Comparison of ENCODE assay signal across 34 mouse cellular contexts in the genomic region with DNA sequence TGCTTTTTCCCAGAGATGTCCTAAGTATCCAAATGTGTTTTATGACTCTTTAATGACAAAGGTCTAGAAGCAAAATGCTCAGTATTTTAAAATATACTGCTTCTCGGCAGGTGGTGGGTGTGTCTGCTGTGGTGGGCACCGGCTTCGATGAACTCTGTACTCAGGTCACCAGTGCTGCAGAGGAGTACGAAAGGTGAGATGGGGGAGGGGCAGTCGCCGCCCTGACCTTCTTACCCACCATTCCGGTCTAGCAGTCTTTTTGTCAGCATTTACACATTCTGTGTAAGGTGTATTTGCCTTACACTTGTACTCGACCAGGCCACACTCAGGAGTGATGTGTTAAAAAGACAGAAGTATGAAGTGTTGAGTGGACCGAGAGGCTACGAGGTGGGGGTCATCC. TPM values are rescaled to one million over a fixed set of nuclear protein-coding genes. Genes with fewer than 3 reads are reported as not detected.
A peak's percentile ranks its signal among the peaks of the same experiment; 100 is the strongest.
DNase-seq lines count a peak whose midpoint lies in the region; ATAC-seq and TF ChIP-seq lines count a peak whose summit lies in the region.
"Had no signal": no experiment of that assay in that cellular context is flagged by ENCODE, and none has a peak within 500 bp of the region (broad histone marks: within the 10 kb centered on the region; RNA-seq: fewer than 3 reads in every experiment).

No protein-coding gene starts in this region.

- H3K9ac ChIP-seq in lung, embryonic 14.5 days: no peak overlapping the region
- H3K9ac ChIP-seq in midbrain, embryonic 14.5 days (replicated peaks; ENCODE audit: low read length): no peak overlapping the region
- H3K9ac ChIP-seq: embryonic facial prominence, embryonic 13.5 days; forebrain, embryonic 12.5 days; forebrain, embryonic 15.5 days; heart, embryonic 13.5 days; hindbrain, embryonic 12.5 days; hindbrain, embryonic 15.5 days had no signal

- H3K36me3 ChIP-seq in lung, embryonic 14.5 days (ENCODE audit: insufficient read depth): peaks cover 92% of the 10 kb centered on the region
- H3K36me3 ChIP-seq in E14TG2a.4 (ENCODE audit: insufficient read depth, low read length): peaks cover 100% of the 10 kb centered on the region
- peaks cover 95% of the 10 kb centered on the region for H3K36me3 ChIP-seq in midbrain, embryonic 14.5 days (ENCODE audit: control insufficient read depth, insufficient read depth, low read length)

- no peak for ATAC-seq in lung, embryonic 14.5 days (ENCODE audit: insufficient read depth)
- ATAC-seq in midbrain, embryonic 14.5 days (ENCODE audit: low FRiP score, low TSS enrichment): no peak
- ATAC-seq: forebrain, embryonic 15.5 days had no signal

- H3K27me3 ChIP-seq in lung, embryonic 14.5 days (ENCODE audit: insufficient read depth, low read length): no peaks in the 10 kb centered on the region
- no peaks in the 10 kb centered on the region for H3K27me3 ChIP-seq in E14TG2a.4 (ENCODE audit: insufficient read depth, low read length)
- no peaks in the 10 kb centered on the region for H3K27me3 ChIP-seq in midbrain, embryonic 14.5 days (ENCODE audit: control insufficient read depth, insufficient read depth, low read length)
- H3K27me3 ChIP-seq: CH12.LX; embryonic facial prominence, embryonic 13.5 days; forebrain, embryonic 12.5 days; forebrain, embryonic 15.5 days; heart, embryonic 13.5 days; hindbrain, embryonic 12.5 days; hindbrain, embryonic 15.5 days had no signal

- no peaks in the 10 kb centered on the region for H3K9me3 ChIP-seq in lung, embryonic 14.5 days (ENCODE audit: low read depth, low read length)
- no peaks in the 10 kb centered on the region for H3K9me3 ChIP-seq in E14TG2a.4 (ENCODE audit: low read length)
- H3K9me3 ChIP-seq in midbrain, embryonic 14.5 days (ENCODE audit: control insufficient read depth, low read length): no peaks in the 10 kb centered on the region
- H3K9me3 ChIP-seq: embryonic facial prominence, embryonic 10.5 days; embryonic facial prominence, embryonic 13.5 days; forebrain, embryonic 12.5 days; forebrain, embryonic 15.5 days; G1E; heart, embryonic 10.5 days; heart, embryonic 13.5 days; hindbrain, embryonic 12.5 days; hindbrain, embryonic 15.5 days had no signal

- 64% methylated on average over 10 of the region's 10 CpGs for WGBS in lung, embryonic 14.5 days
- 95% methylated on average over 10 of the region's 10 CpGs for WGBS in midbrain, embryonic 14.5 days

- no peak overlapping the region for H3K4me2 ChIP-seq in lung, embryonic 14.5 days
- H3K4me2 ChIP-seq in midbrain, embryonic 14.5 days (ENCODE audit: low read length): no peak overlapping the region
- H3K4me2 ChIP-seq: embryonic facial prominence, embryonic 13.5 days; forebrain, embryonic 12.5 days; forebrain, embryonic 15.5 days; heart, embryonic 13.5 days; hindbrain, embryonic 12.5 days; hindbrain, embryonic 15.5 days had no signal

- peak; percentile 2 for DNase-seq in lung, embryonic 14.5 days
- no peak for DNase-seq in lung, adult 18-20 months
- DNase-seq in ES-CJ7 (ENCODE audit: low read depth, low spot score): peak; percentile 65
- DNase-seq in yolk sac, embryonic 10.5 days (ENCODE audit: low spot score): peak; percentile 35
- no peak for DNase-seq in left cerebral cortex, adult 8-10 months (ENCODE audit: low spot score in 2 of 2)
- no peak for DNase-seq in midbrain, embryonic 14.5 days
- DNase-seq: adrenal gland, postnatal 10 days; B cell, adult 2 months; cerebellum, adult 11 months; cerebellum, adult 2 months; cerebellum, postnatal 10 days; cerebellum, postnatal 36 days; embryo, embryonic 11 days; gastrocnemius, postnatal 25 days; heart, adult 2 months; heart, postnatal 14 days had no signal

- no peaks in the 10 kb centered on the region for H3K4me1 ChIP-seq in lung, embryonic 14.5 days (ENCODE audit: insufficient read depth)
- peaks cover 35% of the 10 kb centered on the region for H3K4me1 ChIP-seq in E14TG2a.4 (replicated peaks; ENCODE audit: low read depth, low read length)
- no peaks in the 10 kb centered on the region for H3K4me1 ChIP-seq in midbrain, embryonic 14.5 days (ENCODE audit: control insufficient read depth, insufficient read depth, low read length)
- H3K4me1 ChIP-seq: embryonic facial prominence, embryonic 10.5 days; embryonic facial prominence, embryonic 13.5 days; forebrain, embryonic 12.5 days; forebrain, embryonic 15.5 days; hindbrain, embryonic 12.5 days; hindbrain, embryonic 15.5 days had no signal

- no peak overlapping the region for H3K27ac ChIP-seq in lung, embryonic 14.5 days (ENCODE audit: low read depth)
- no peak overlapping the region for H3K27ac ChIP-seq in midbrain, embryonic 14.5 days (replicated peaks; ENCODE audit: low read depth, low read length)
- H3K27ac ChIP-seq: embryonic facial prominence, embryonic 10.5 days; embryonic facial prominence, embryonic 13.5 days; forebrain, embryonic 12.5 days; forebrain, embryonic 15.5 days; heart, adult 2 months; heart, embryonic 10.5 days; heart, embryonic 13.5 days; hindbrain, embryonic 12.5 days; hindbrain, embryonic 15.5 days had no signal

- no peak for TF ChIP-seq CTCF in lung, embryonic 14.5 days (IDR thresholded peaks at IDR 0.05; ENCODE audit: low read depth)
- no peak for TF ChIP-seq CTCF in E14TG2a.4 (conservative IDR thresholded peaks at IDR 0.05; ENCODE audit: low read length)

- no peak overlapping the region for H3K4me3 ChIP-seq in lung, embryonic 14.5 days (ENCODE audit: low read depth, low read length)
- H3K4me3 ChIP-seq in E14TG2a.4 (replicated peaks; ENCODE audit: low read length): peak overlapping the region; percentile 23; the same call in 1 of the 2 replicates
- H3K4me3 ChIP-seq in midbrain, embryonic 14.5 days (replicated peaks; ENCODE audit: low read depth, low read length): no peak overlapping the region
- H3K4me3 ChIP-seq: embryonic facial prominence, embryonic 10.5 days; embryonic facial prominence, embryonic 13.5 days; erythroblast, embryonic 14.5 days; forebrain, embryonic 12.5 days; forebrain, embryonic 15.5 days; heart, adult 2 months; heart, embryonic 10.5 days; heart, embryonic 13.5 days; hindbrain, embryonic 12.5 days; hindbrain, embryonic 15.5 days had no signal

RNA-seq across cellular contexts. Expression of a gene that starts 10.3 kb away (rescaled TPM):
- polyA plus RNA-seq in lung, embryonic 14.5 days (2014; fragmentation: Nextera tagmentation; extraction: Ambion mirVana): 68.4 and 69.2 TPM in 2 replicates
- total RNA-seq in left cerebral cortex, adult 8-10 months (2022): 10 to 100 TPM; 28.8 to 32.6 (median 32.2) TPM
- polyA plus RNA-seq in midbrain, embryonic 14.5 days (2014; fragmentation: Nextera tagmentation; extraction: Ambion mirVana): 65.1 and 73.3 TPM in 2 replicates

RNA-seq across cellular contexts. Expression of a gene that starts 19.3 kb away (rescaled TPM):
- 0.16 and 0.18 TPM in 2 replicates for polyA plus RNA-seq in lung, embryonic 14.5 days (2014; fragmentation: Nextera tagmentation; extraction: Ambion mirVana)
- under 1 TPM in 1 of 4 experiments, not detected in 3; 0.17 TPM for total RNA-seq in left cerebral cortex, adult 8-10 months (2022)
- polyA plus RNA-seq in midbrain, embryonic 14.5 days (2014; fragmentation: Nextera tagmentation; extraction: Ambion mirVana): 0.13 TPM in 1 of 2 replicates, not detected in the other
- total RNA-seq: CH12.LX; gastrocnemius, adult 8-10 months; gastrocnemius, postnatal 25 days; heart, adult 2 months; hematopoietic stem cell, adult 5-6 weeks had no signal
- polyA plus RNA-seq: cerebellum, adult 2 months; cortical plate, adult 2 months; embryonic facial prominence, embryonic 13.5 days; erythroblast, embryonic 14.5 days; forebrain, embryonic 12.5 days; forebrain, embryonic 15.5 days; G1E; gonadal fat pad, adult 2 months; heart, adult 2 months; heart, embryonic 10.5 days; heart, embryonic 13.5 days; heart, embryonic 16.5 days; hindbrain, embryonic 12.5 days; hindbrain, embryonic 15.5 days; intestine, embryonic 14.5 days had no signal

RNA-seq across cellular contexts. Expression of a gene that starts 22.0 kb away (rescaled TPM):
- 29.3 and 36.5 TPM in 2 replicates for polyA plus RNA-seq in lung, embryonic 14.5 days (2014; fragmentation: Nextera tagmentation; extraction: Ambion mirVana)
- 10 to 100 TPM; 48.2 to 53.6 (median 51.4) TPM for total RNA-seq in left cerebral cortex, adult 8-10 months (2022)
- 28.6 and 28.9 TPM in 2 replicates for polyA plus RNA-seq in midbrain, embryonic 14.5 days (2014; fragmentation: Nextera tagmentation; extraction: Ambion mirVana)

RNA-seq across cellular contexts. Expression of a gene that starts 22.8 kb away (rescaled TPM):
- 19.1 and 20.5 TPM in 2 replicates for polyA plus RNA-seq in lung, embryonic 14.5 days (2014; fragmentation: Nextera tagmentation; extraction: Ambion mirVana)
- total RNA-seq in left cerebral cortex, adult 8-10 months (2022): 10 to 100 TPM; 17.8 to 19.4 (median 18.1) TPM
- polyA plus RNA-seq in midbrain, embryonic 14.5 days (2014; fragmentation: Nextera tagmentation; extraction: Ambion mirVana): 18.0 and 18.3 TPM in 2 replicates

RNA-seq across cellular contexts. Expression of a gene that starts 52.6 kb away (rescaled TPM):
- 50.1 and 51.8 TPM in 2 replicates for polyA plus RNA-seq in lung, embryonic 14.5 days (2014; fragmentation: Nextera tagmentation; extraction: Ambion mirVana)
- total RNA-seq in left cerebral cortex, adult 8-10 months (2022): 10 to 100 TPM; 47.5 to 52.8 (median 51.8) TPM
- 87.8 and 113 TPM in 2 replicates for polyA plus RNA-seq in midbrain, embryonic 14.5 days (2014; fragmentation: Nextera tagmentation; extraction: Ambion mirVana)

Comparison
In these comparisons a context has a peak if more than half of its experiments do, and no peak if none do; other contexts are left out.
1. DNase-seq: peak in lung, embryonic 14.5 days (single experiment), ES-CJ7 (single experiment) and yolk sac, embryonic 10.5 days (single experiment); none in lung, adult 18-20 months (0 of 2), left cerebral cortex, adult 8-10 months (0 of 2) and midbrain, embryonic 14.5 days (single experiment).